Mouse (Mus musculus) MEL (cell line): ENCODE data around the gene Taf1c. TPM values are rescaled to one million over a fixed set of nuclear protein-coding genes. Genes with fewer than 3 reads are reported as not detected.

Source experiments
- DNase-seq: peaks from one replicate; pipeline ENCODE4 v3.0.0; 2011; ENCODE audit warnings: low read depth, low spot score
- H3K27ac ChIP-seq: 2 replicates; pipeline ENCODE4 v1.5.1; 2012; ENCODE audit warnings: low read depth, mild to moderate bottlenecking, control low read depth, low read length, moderate library complexity; ENCODE audit not compliant: control insufficient read depth
- H3K27me3 ChIP-seq, 2 experiments: fragments of 150-350 bp in 1 of 2; sonication (generic) in 1 of 2; 2 replicates each; pipeline ENCODE4 v1.6.1; 2012; ENCODE audit warnings: low read length in 2 of 2, mild to moderate bottlenecking in 2 of 2, improper control_type of control experiment in 1 of 2, moderate library complexity in 1 of 2; ENCODE audit not compliant: insufficient read depth in 2 of 2, control insufficient read depth in 1 of 2
- H3K36me3 ChIP-seq, 2 experiments: 2 replicates each; pipeline ENCODE4 v1.6.1; 2012 to 2014; ENCODE audit warnings: low read length in 2 of 2, improper control_type of control experiment in 1 of 2, inconsistent platforms in 1 of 2, mild to moderate bottlenecking in 1 of 2; ENCODE audit not compliant: insufficient read depth in 2 of 2, control insufficient read depth in 1 of 2
- H3K4me1 ChIP-seq, 2 experiments: fragments of 150-350 bp in 1 of 2; sonication (generic) in 1 of 2; 2 replicates each; pipeline ENCODE4 v1.6.1; 2012; ENCODE audit warnings: low read length in 2 of 2, improper control_type of control experiment in 1 of 2, mild to moderate bottlenecking in 1 of 2; ENCODE audit not compliant: insufficient read depth in 2 of 2, control insufficient read depth in 1 of 2
- H3K4me3 ChIP-seq, 2 experiments: fragments of 150-350 bp in 1 of 2; sonication (generic) in 1 of 2; 2 replicates each; pipeline ENCODE4 v1.5.1; 2012; ENCODE audit warnings: low read depth in 2 of 2, low read length in 2 of 2, mild to moderate bottlenecking in 2 of 2, moderate library complexity in 2 of 2, control low read depth in 1 of 2, improper control_type of control experiment in 1 of 2; ENCODE audit not compliant: control insufficient read depth in 1 of 2, insufficient read depth in 1 of 2
- H3K79me2 ChIP-seq: 2 replicates; pipeline ENCODE4 v1.6.1; 2012; ENCODE audit warnings: mild to moderate bottlenecking, low read length, moderate library complexity; ENCODE audit not compliant: control insufficient read depth, poor library complexity, insufficient read depth
- H3K9ac ChIP-seq: 2 replicates; pipeline ENCODE4 v1.6.1; 2012; ENCODE audit warnings: low read depth, mild to moderate bottlenecking, control low read depth, low read length, moderate library complexity; ENCODE audit not compliant: control insufficient read depth, poor library complexity, severe bottlenecking
- H3K9me3 ChIP-seq: fragments of 150-350 bp; sonication (generic); replicated peaks from 2 replicates; pipeline ENCODE4 v1.6.1; 2012; ENCODE audit warnings: mild to moderate bottlenecking, low read length, improper control_type of control experiment, moderate library complexity; ENCODE audit not compliant: insufficient read depth
- CTCF ChIP-seq, 3 experiments: IDR thresholded peaks in 2 of 3; conservative IDR thresholded peaks in 1 of 3; 2 replicates each; pipeline ENCODE4 v1.5.1; 2011 to 2012; ENCODE audit warnings: low read length in 3 of 3, low read depth in 2 of 3, mild to moderate bottlenecking in 2 of 3, improper control_type of control experiment in 1 of 3, inconsistent platforms in 1 of 3, mixed read lengths in 1 of 3, moderate library complexity in 1 of 3; ENCODE audit not compliant: control insufficient read depth in 1 of 3, insufficient read depth in 1 of 3, poor library complexity in 1 of 3, severe bottlenecking in 1 of 3
- E2F4 ChIP-seq: IDR thresholded peaks from 2 replicates; pipeline ENCODE4 v1.6.1; 2011; ENCODE audit warnings: low read depth, low read length, improper control_type of control experiment, borderline replicate concordance
- ELF1 ChIP-seq: IDR thresholded peaks from 2 replicates; pipeline ENCODE4 v1.6.1; 2014; ENCODE audit warnings: low read depth, mild to moderate bottlenecking, inconsistent platforms, low read length, improper control_type of control experiment, moderate library complexity
- ETS1 ChIP-seq: IDR thresholded peaks from 2 replicates; pipeline ENCODE4 v1.6.1; 2012; ENCODE audit warnings: low read depth, mild to moderate bottlenecking, inconsistent platforms, low read length, improper control_type of control experiment, moderate library complexity
- GABPA ChIP-seq: IDR thresholded peaks from 2 replicates; pipeline ENCODE4 v1.6.1; 2012; ENCODE audit warnings: low read depth, mild to moderate bottlenecking, inconsistent platforms, low read length, improper control_type of control experiment, moderate library complexity
- GATA1 ChIP-seq: IDR thresholded peaks from 2 replicates; pipeline ENCODE4 v1.6.1; 2011; ENCODE audit warnings: low read depth, low read length, improper control_type of control experiment
- HCFC1 ChIP-seq: IDR thresholded peaks from 2 replicates; pipeline ENCODE4 v1.6.1; 2012; ENCODE audit warnings: low read depth, mild to moderate bottlenecking, inconsistent platforms, low read length, improper control_type of control experiment, moderate library complexity
- JUND ChIP-seq: IDR thresholded peaks from 2 replicates; pipeline ENCODE4 v1.6.1; 2011; ENCODE audit warnings: low read depth, mild to moderate bottlenecking, improper control_type of control experiment, low read length
- KAT2A ChIP-seq: conservative IDR thresholded peaks from 2 replicates; pipeline ENCODE4 v1.6.1; 2012; ENCODE audit warnings: low read depth, low read length, improper control_type of control experiment, inconsistent platforms
- MAFK ChIP-seq: IDR thresholded peaks from 2 replicates; pipeline ENCODE4 v1.6.1; 2011; ENCODE audit warnings: low read depth, mild to moderate bottlenecking, low read length, improper control_type of control experiment, borderline replicate concordance
- MAZ ChIP-seq: IDR thresholded peaks from 2 replicates; pipeline ENCODE4 v1.6.1; 2012; ENCODE audit warnings: low read depth, mild to moderate bottlenecking, inconsistent platforms, low read length, improper control_type of control experiment
- MXI1 ChIP-seq: IDR thresholded peaks from 2 replicates; pipeline ENCODE4 v1.6.1; 2011; ENCODE audit warnings: mild to moderate bottlenecking, low read depth, low read length, improper control_type of control experiment
- MYB ChIP-seq: IDR thresholded peaks from 2 replicates; pipeline ENCODE4 v1.6.1; 2011; ENCODE audit warnings: mild to moderate bottlenecking, low read depth, low read length, improper control_type of control experiment
- MYC ChIP-seq: IDR thresholded peaks from 2 replicates; pipeline ENCODE4 v1.6.1; 2011; ENCODE audit warnings: low read depth, mild to moderate bottlenecking, low read length, improper control_type of control experiment, moderate library complexity
- NELFE ChIP-seq: IDR thresholded peaks from 2 replicates; pipeline ENCODE4 v1.6.1; 2011; ENCODE audit warnings: low read depth, low read length, improper control_type of control experiment
- NRF1 ChIP-seq: IDR thresholded peaks from 2 replicates; pipeline ENCODE4 v1.6.1; 2014; ENCODE audit warnings: low read depth, mild to moderate bottlenecking, inconsistent platforms, low read length, improper control_type of control experiment, moderate library complexity; ENCODE audit not compliant: poor library complexity, insufficient read depth, severe bottlenecking
- POLR2A ChIP-seq, 2 experiments: IDR thresholded peaks; 2 replicates each; pipeline ENCODE4 v1.6.1; 2011 to 2012; ENCODE audit warnings: low read length in 2 of 2, mild to moderate bottlenecking in 2 of 2, control low read depth in 1 of 2, improper control_type of control experiment in 1 of 2, low read depth in 1 of 2, moderate library complexity in 1 of 2; ENCODE audit not compliant: control insufficient read depth in 1 of 2, insufficient read depth in 1 of 2, poor library complexity in 1 of 2
- POLR2AphosphoS2 ChIP-seq: IDR thresholded peaks from 2 replicates; pipeline ENCODE4 v1.6.1; 2011; ENCODE audit warnings: low read length, improper control_type of control experiment
- POLR2AphosphoS5 ChIP-seq: IDR thresholded peaks from 2 replicates; pipeline ENCODE4 v1.6.1; 2012; ENCODE audit warnings: low read depth, borderline replicate concordance, mild to moderate bottlenecking, inconsistent platforms, low read length, moderate library complexity, mixed read lengths
- RAD21 ChIP-seq: IDR thresholded peaks from 2 replicates; pipeline ENCODE4 v1.6.1; 2011; ENCODE audit warnings: mild to moderate bottlenecking, low read depth, low read length, improper control_type of control experiment
- RCOR1 ChIP-seq: IDR thresholded peaks from 2 replicates; pipeline ENCODE4 v1.6.1; 2012; ENCODE audit warnings: low read depth, mild to moderate bottlenecking, inconsistent platforms, low read length, improper control_type of control experiment
- SIN3A ChIP-seq: IDR thresholded peaks from 2 replicates; pipeline ENCODE4 v1.6.1; 2012; ENCODE audit warnings: low read length, improper control_type of control experiment, inconsistent platforms
- TAL1 ChIP-seq: IDR thresholded peaks from 2 replicates; pipeline ENCODE4 v1.6.1; 2012; ENCODE audit warnings: mild to moderate bottlenecking, inconsistent platforms, low read length, moderate library complexity, mixed read lengths
- TBP ChIP-seq: IDR thresholded peaks from 2 replicates; pipeline ENCODE4 v1.8.0; 2011; ENCODE audit warnings: low read depth, low read length, improper control_type of control experiment
- TCF12 ChIP-seq: IDR thresholded peaks from 2 replicates; pipeline ENCODE4 v1.6.1; 2014; ENCODE audit warnings: low read depth, mild to moderate bottlenecking, inconsistent platforms, low read length, improper control_type of control experiment, moderate library complexity
- USF1 ChIP-seq: IDR thresholded peaks from 2 replicates; pipeline ENCODE4 v1.6.1; 2014; ENCODE audit warnings: low read depth, mild to moderate bottlenecking, inconsistent platforms, low read length, improper control_type of control experiment, moderate library complexity
- USF2 ChIP-seq, 2 experiments: IDR thresholded peaks; 2 replicates each; pipeline ENCODE4 v1.6.1; 2011 to 2012; ENCODE audit warnings: improper control_type of control experiment in 2 of 2, low read length in 2 of 2, borderline replicate concordance in 1 of 2, inconsistent platforms in 1 of 2, low read depth in 1 of 2, mild to moderate bottlenecking in 1 of 2; ENCODE audit not compliant: insufficient read depth in 1 of 2
- ZKSCAN1 ChIP-seq: IDR thresholded peaks from 2 replicates; pipeline ENCODE4 v1.6.1; 2012; ENCODE audit warnings: low read depth, mild to moderate bottlenecking, inconsistent platforms, low read length, improper control_type of control experiment, moderate library complexity
- polyA plus RNA-seq, 2 experiments: library from polyadenylated mRNA; stranded (reverse) in 1 of 2; unstranded in 1 of 2; fragments of >175 nt in 1 of 2; fragments of >200 nt in 1 of 2; gene quantifications; 2 replicates each; pipeline versions ENCODE4 v1.2.1 to v1.2.4; 2012; ENCODE audit warnings: low replicate concordance in 2 of 2, low read depth in 1 of 2; ENCODE audit not compliant: insufficient read length in 2 of 2, insufficient read depth in 1 of 2, missing spikeins in 1 of 2
- total RNA-seq: library from RNA; depleted of rRNA; stranded (reverse); fragments of 300-350 nt; gene quantifications from 2 replicates; pipeline ENCODE4 v1.2.3, GENCODE M21; 2012

Taf1c gene
- total and polyA plus RNA-seq, 3 experiments, result 28.8 to 32.0 TPM; not detected in 1

- TF ChIP-seq RAD21 (no peak), TBP (peak; percentile 98), ZKSCAN1 (no peak), MYB (no peak), MAZ (peak; percentile 34; the same call in 1 of the 2 replicates), USF1 (no peak), POLR2AphosphoS2 (no peak), POLR2AphosphoS5 (no peak), JUND (no peak), ELF1 (no peak), TCF12 (0 out of 2 replicates have a peak, but pooled peaks have one; percentile 5), ETS1 (no peak), POLR2A (IDR thresholded peaks at IDR 0.05; ENCODE audit: control insufficient read depth in 1 of 2, insufficient read depth in 1 of 2, low read depth in 1 of 2, low read length in 2 of 2, poor library complexity in 1 of 2) (peak; percentile 98), NRF1 (peak; percentile 59), CTCF (IDR thresholded peaks at IDR 0.05 in 2 of 3, conservative IDR thresholded peaks at IDR 0.05 in 1 of 3; ENCODE audit: control insufficient read depth in 1 of 3, insufficient read depth in 1 of 3, low read depth in 2 of 3, low read length in 3 of 3, poor library complexity in 1 of 3, severe bottlenecking in 1 of 3) (no peak), TAL1 (no peak), RCOR1 (no peak), USF2 (IDR thresholded peaks at IDR 0.05; ENCODE audit: borderline replicate concordance in 1 of 2, insufficient read depth in 1 of 2, low read depth in 1 of 2, low read length in 2 of 2) (no peak), E2F4 (no peak), KAT2A (no peak; the same call in 1 of the 2 replicates)
Measured at GRCm38 (mm10) chr8:119558603-119559401, 46.2 kb downstream of the Taf1c start, which contains the start of gene Mbtps1 (continued).

- H3K9me3 ChIP-seq, result no peaks in the 10 kb centered on the region
- peak overlapping the region; percentile 66 to 67 for H3K4me3 ChIP-seq
- H3K36me3 ChIP-seq, result peaks cover 0 to 11% of the 10 kb centered on the region in 2 experiments
- H3K27ac ChIP-seq, result peak overlapping the region; percentile 59
- H3K4me1 ChIP-seq, result peaks cover 2 to 13% of the 10 kb centered on the region in 2 experiments; a peak in 3 of 4 replicates
- H3K27me3 ChIP-seq, result no peaks in the 10 kb centered on the region
- DNase-seq, result peak; percentile 84
- H3K79me2 ChIP-seq, result peaks cover 48% of the 10 kb centered on the region
- peak overlapping the region; percentile 91 for H3K9ac ChIP-seq
- no peak; the same call in 1 of the 2 replicates for TF ChIP-seq MXI1
- no peak for TF ChIP-seq KAT2A
- TF ChIP-seq GATA1, result no peak
- peak; percentile 83; the same call in 1 of the 2 replicates for TF ChIP-seq SIN3A
- TF ChIP-seq MAFK, result no peak
- TF ChIP-seq TCF12, result no peak; the same call in 1 of the 2 replicates
- no peak for TF ChIP-seq USF1
- TF ChIP-seq MAZ, result no peak
- TF ChIP-seq JUND, result no peak
- peak; percentile 34; the same call in 1 of the 2 replicates for TF ChIP-seq MYC
- no peak for TF ChIP-seq USF2 (IDR thresholded peaks at IDR 0.05; ENCODE audit: borderline replicate concordance in 1 of 2, insufficient read depth in 1 of 2, low read depth in 1 of 2, low read length in 2 of 2)
- TF ChIP-seq NRF1, result peak; percentile 80
- no peak for TF ChIP-seq NELFE
- TF ChIP-seq POLR2A (IDR thresholded peaks at IDR 0.05; ENCODE audit: control insufficient read depth in 1 of 2, insufficient read depth in 1 of 2, low read depth in 1 of 2, low read length in 2 of 2, poor library complexity in 1 of 2), result no peak; a peak in 1 of 4 replicates
- TF ChIP-seq POLR2AphosphoS2, result no peak; the same call in 1 of the 2 replicates
- no peak for TF ChIP-seq HCFC1
- TF ChIP-seq CTCF (IDR thresholded peaks at IDR 0.05 in 2 of 3, conservative IDR thresholded peaks at IDR 0.05 in 1 of 3; ENCODE audit: control insufficient read depth in 1 of 3, insufficient read depth in 1 of 3, low read depth in 2 of 3, low read length in 3 of 3, poor library complexity in 1 of 3, severe bottlenecking in 1 of 3), result no peak
- no peak for TF ChIP-seq GABPA
- no peak for TF ChIP-seq TAL1
- TF ChIP-seq POLR2AphosphoS5, result no peak
Measured at GRCm38 (mm10) chr8:119557821-119558602, 47.0 kb downstream of the Taf1c start.
